Mouse (Mus musculus): ENCODE data around the gene Rad51. TPM values are rescaled to one million over a fixed set of nuclear protein-coding genes. Genes with fewer than 3 reads are reported as not detected.
A peak's percentile ranks its signal among the peaks of the same experiment; 100 is the strongest.

Gene Rad51
- total RNA-seq (2014; rRNA removed) (3.6 and 3.8 TPM in 2 replicates), polyA plus RNA-seq (2015; fragmentation: Nextera tagmentation; extraction: Ambion mirVana) (9.0 and 9.6 TPM in 2 replicates)

GRCm38 (mm10) chr2:119112438-119113112, at the start of gene Rad51:
TSS of gene Rad51 (plus strand) at chr2:119112793.
- H3K4me1 ChIP-seq (ENCODE audit: insufficient read depth, low read length): 0 out of 2 replicates have a peak, but pooled peaks cover 4% of the 10 kb centered on the region
- peak within 1 kb of the TSS; percentile 63 for H3K9ac ChIP-seq (replicated peaks; ENCODE audit: low read length)
- peak within 1 kb of the TSS; percentile 82 for H3K27ac ChIP-seq
- no peaks in the 10 kb centered on the region for H3K36me3 ChIP-seq (ENCODE audit: insufficient read depth, low read length)
- no peaks in the 10 kb centered on the region for H3K27me3 ChIP-seq (ENCODE audit: insufficient read depth, low read length)
- H3K4me2 ChIP-seq (ENCODE audit: low read depth, low read length): peak within 1 kb of the TSS; percentile 99
- under 1% methylated on average over 51 of the region's 51 CpGs for WGBS
- H3K9me3 ChIP-seq (ENCODE audit: low read length): no peaks in the 10 kb centered on the region
- ATAC-seq: peak; percentile 96
- TF ChIP-seq CTCF (IDR thresholded peaks at IDR 0.05; ENCODE audit: low read depth): no peak
- peak within 1 kb of the TSS; percentile 70 for H3K4me3 ChIP-seq (ENCODE audit: low read length)
- DNase-seq (ENCODE audit: low spot score): peak; percentile 93

- no peak overlapping the region for H3K4me3 ChIP-seq (ENCODE audit: low read length)
- ATAC-seq: no peak
- 95% methylated on average over 4 of the region's 4 CpGs for WGBS
- H3K4me1 ChIP-seq (ENCODE audit: insufficient read depth, low read length): no peaks in the 10 kb centered on the region
- DNase-seq (ENCODE audit: low spot score): no peak
- no peaks in the 10 kb centered on the region for H3K36me3 ChIP-seq (ENCODE audit: insufficient read depth, low read length)
- H3K27me3 ChIP-seq (ENCODE audit: insufficient read depth, low read length): no peaks in the 10 kb centered on the region
- H3K27ac ChIP-seq: no peak overlapping the region
- TF ChIP-seq CTCF (IDR thresholded peaks at IDR 0.05; ENCODE audit: low read depth): no peak
- H3K9ac ChIP-seq (replicated peaks; ENCODE audit: low read length): no peak overlapping the region
- H3K4me2 ChIP-seq (ENCODE audit: low read depth, low read length): no peak overlapping the region
- no peaks in the 10 kb centered on the region for H3K9me3 ChIP-seq (ENCODE audit: low read length)
Observed at GRCm38 (mm10) chr2:119072397-119072796, 40.2 kb upstream of the Rad51 start.

- Histone ChIP-seq H3K4me2 (ENCODE audit: low read depth, low read length) (no peak overlapping the region), H3K4me1 (ENCODE audit: insufficient read depth, low read length) (no peaks in the 10 kb centered on the region), H3K9ac (replicated peaks; ENCODE audit: low read length) (no peak overlapping the region), H3K27me3 (ENCODE audit: insufficient read depth, low read length) (no peaks in the 10 kb centered on the region), H3K36me3 (ENCODE audit: insufficient read depth, low read length) (no peaks in the 10 kb centered on the region), H3K4me3 (ENCODE audit: low read length) (no peak overlapping the region), H3K27ac (no peak overlapping the region), H3K9me3 (ENCODE audit: low read length) (no peaks in the 10 kb centered on the region)
- DNase-seq (ENCODE audit: low spot score): no peak
- 91% methylated on average over 2 of the region's 2 CpGs for WGBS
- ATAC-seq: no peak
- TF ChIP-seq CTCF (IDR thresholded peaks at IDR 0.05; ENCODE audit: low read depth): no peak
Observed at GRCm38 (mm10) chr2:119086156-119086555, 26.4 kb upstream of the Rad51 start.

- ATAC-seq: no peak
- no peaks in the 10 kb centered on the region for H3K36me3 ChIP-seq (ENCODE audit: insufficient read depth, low read length)
- H3K4me3 ChIP-seq (ENCODE audit: low read length): no peak overlapping the region
- no peaks in the 10 kb centered on the region for H3K4me1 ChIP-seq (ENCODE audit: insufficient read depth, low read length)
- no peak overlapping the region for H3K9ac ChIP-seq (replicated peaks; ENCODE audit: low read length)
- no peak overlapping the region for H3K27ac ChIP-seq
- no peaks in the 10 kb centered on the region for H3K27me3 ChIP-seq (ENCODE audit: insufficient read depth, low read length)
- no peak overlapping the region for H3K4me2 ChIP-seq (ENCODE audit: low read depth, low read length)
- no peak for DNase-seq (ENCODE audit: low spot score)
- no peaks in the 10 kb centered on the region for H3K9me3 ChIP-seq (ENCODE audit: low read length)
- no peak for TF ChIP-seq CTCF (IDR thresholded peaks at IDR 0.05; ENCODE audit: low read depth)
Observed at GRCm38 (mm10) chr2:119101552-119101951, 11.0 kb upstream of the Rad51 start.

GRCm38 (mm10) chr2:119106583-119106982, 6.0 kb upstream of the Rad51 start:
- Histone ChIP-seq H3K27ac (no peak overlapping the region), H3K9ac (replicated peaks; ENCODE audit: low read length) (no peak overlapping the region), H3K4me3 (ENCODE audit: low read length) (no peak overlapping the region), H3K9me3 (ENCODE audit: low read length) (no peaks in the 10 kb centered on the region), H3K27me3 (ENCODE audit: insufficient read depth, low read length) (no peaks in the 10 kb centered on the region), H3K4me2 (ENCODE audit: low read depth, low read length) (no peak overlapping the region), H3K36me3 (ENCODE audit: insufficient read depth, low read length) (no peaks in the 10 kb centered on the region), H3K4me1 (ENCODE audit: insufficient read depth, low read length) (no peaks in the 10 kb centered on the region)
- DNase-seq (ENCODE audit: low spot score) (no peak), ATAC-seq (no peak)
- no peak for TF ChIP-seq CTCF (IDR thresholded peaks at IDR 0.05; ENCODE audit: low read depth)
- 83% methylated on average over 5 of the region's 5 CpGs for WGBS

DNA sequence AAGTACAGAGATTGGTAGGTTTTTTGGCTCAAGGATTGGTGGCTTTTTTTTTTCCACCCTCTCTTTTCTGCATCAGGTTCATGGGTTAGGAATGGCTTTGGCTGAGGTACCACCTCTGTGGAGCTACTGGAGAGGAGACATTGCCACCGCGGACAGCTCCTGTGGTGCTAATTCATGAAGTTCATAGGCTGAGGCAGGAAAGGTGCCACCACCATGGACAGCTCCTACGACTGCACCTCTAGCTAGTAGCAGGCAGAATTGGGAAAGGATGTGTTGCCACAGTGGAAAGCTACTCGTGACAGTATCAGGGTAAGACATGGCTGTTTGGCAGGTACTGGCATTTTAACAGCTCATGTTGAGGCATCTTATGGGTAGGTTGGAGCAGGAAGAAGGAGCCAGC, 4.0 kb upstream of the Rad51 start:
- H3K9ac ChIP-seq (replicated peaks; ENCODE audit: low read length): no peak overlapping the region
- H3K27me3 ChIP-seq (ENCODE audit: insufficient read depth, low read length): no peaks in the 10 kb centered on the region
- H3K4me2 ChIP-seq (ENCODE audit: low read depth, low read length): no peak overlapping the region
- H3K9me3 ChIP-seq (ENCODE audit: low read length): no peaks in the 10 kb centered on the region
- no peak overlapping the region for H3K27ac ChIP-seq
- DNase-seq (ENCODE audit: low spot score) (no peak), ATAC-seq (no peak)
- H3K4me3 ChIP-seq (ENCODE audit: low read length): no peak overlapping the region
- H3K36me3 ChIP-seq (ENCODE audit: insufficient read depth, low read length): no peaks in the 10 kb centered on the region
- TF ChIP-seq CTCF (IDR thresholded peaks at IDR 0.05; ENCODE audit: low read depth): no peak
- 69% methylated on average over 4 of the region's 4 CpGs for WGBS
- 0 out of 2 replicates have a peak, but pooled peaks cover 4% of the 10 kb centered on the region for H3K4me1 ChIP-seq (ENCODE audit: insufficient read depth, low read length)

DNA sequence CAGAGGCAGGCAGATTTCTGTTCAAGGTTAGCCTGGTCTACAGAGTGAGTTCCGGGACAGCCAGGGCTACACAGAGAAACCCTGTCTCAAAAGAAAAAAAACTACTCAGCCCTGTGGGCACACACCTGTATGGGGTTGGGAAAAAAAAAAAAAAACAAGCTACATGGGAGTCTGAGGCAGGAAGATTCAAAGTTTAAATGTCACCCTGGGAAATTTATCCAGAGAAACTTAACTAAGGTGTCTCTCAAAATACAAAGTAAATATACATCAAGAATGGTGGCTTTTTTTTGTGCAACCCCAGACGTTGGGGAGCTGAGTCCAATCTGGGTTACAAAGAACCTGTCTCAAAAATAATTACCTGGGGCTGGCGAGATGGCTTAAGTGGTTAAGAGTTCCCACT, 1.5 kb upstream of the Rad51 start:
- H3K36me3 ChIP-seq (ENCODE audit: insufficient read depth, low read length): no peaks in the 10 kb centered on the region
- TF ChIP-seq CTCF (IDR thresholded peaks at IDR 0.05; ENCODE audit: low read depth): no peak
- H3K4me3 ChIP-seq (ENCODE audit: low read length): no peak overlapping the region
- 0 out of 2 replicates have a peak, but pooled peaks cover 4% of the 10 kb centered on the region for H3K4me1 ChIP-seq (ENCODE audit: insufficient read depth, low read length)
- no peaks in the 10 kb centered on the region for H3K27me3 ChIP-seq (ENCODE audit: insufficient read depth, low read length)
- DNase-seq (ENCODE audit: low spot score) (no peak), ATAC-seq (no peak)
- H3K4me2 ChIP-seq (ENCODE audit: low read depth, low read length): no peak overlapping the region
- 98% methylated on average over 3 of the region's 3 CpGs for WGBS
- no peak overlapping the region for H3K27ac ChIP-seq
- no peak overlapping the region for H3K9ac ChIP-seq (replicated peaks; ENCODE audit: low read length)
- H3K9me3 ChIP-seq (ENCODE audit: low read length): no peaks in the 10 kb centered on the region

Data from hindbrain, postnatal 0 days (tissue).